ENCODE assay signal across 25 mouse cellular contexts in genomic region chr11:44319136-44319535, GRCm38 (mm10).
DNase-seq lines count a peak whose midpoint lies in the region; ATAC-seq lines count a peak whose summit lies in the region.
"Had no signal": no experiment of that assay in that cellular context is flagged by ENCODE, and none has a peak within 500 bp of the region (broad histone marks: within the 10 kb centered on the region; RNA-seq: fewer than 3 reads in every experiment).

No protein-coding gene starts in this region.

- WGBS in neural tube, embryonic 15.5 days, result 86% methylated on average over 3 of the region's 3 CpGs

- H3K4me3 ChIP-seq in neural tube, embryonic 15.5 days (replicated peaks), result no peak overlapping the region
- H3K4me3 ChIP-seq: embryonic facial prominence, embryonic 13.5 days; embryonic facial prominence, embryonic 15.5 days; erythroblast, embryonic 14.5 days; forebrain, embryonic 10.5 days; forebrain, embryonic 12.5 days had no signal

- DNase-seq in frontal cortex, adult 2 months (ENCODE audit: extremely low spot score in 1 of 2, low spot score in 1 of 2), result no peak
- peak; percentile 27 for DNase-seq in brain, adult 2 months (ENCODE audit: low read depth, low spot score)
- no peak for DNase-seq in gastrocnemius, postnatal 4 days (ENCODE audit: low spot score in 2 of 2)
- DNase-seq: adrenal gland, adult 8-10 months; adrenal gland, postnatal 14 days; adrenal gland, postnatal 36 days; cerebellum, adult 11 months; cerebellum, adult 18-20 months; cerebellum, adult 8-10 months; cerebellum, adult 9-11 months; cerebellum, postnatal 14 days; cerebellum, postnatal 36 days; embryo, embryonic 11 days had no signal

- no peaks in the 10 kb centered on the region for H3K4me1 ChIP-seq in neural tube, embryonic 15.5 days
- H3K4me1 ChIP-seq: embryonic facial prominence, embryonic 13.5 days; embryonic facial prominence, embryonic 15.5 days; forebrain, embryonic 12.5 days had no signal

- H3K9ac ChIP-seq in neural tube, embryonic 15.5 days (replicated peaks), result no peak overlapping the region
- H3K9ac ChIP-seq: embryonic facial prominence, embryonic 13.5 days; embryonic facial prominence, embryonic 15.5 days; forebrain, embryonic 12.5 days had no signal

- H3K36me3 ChIP-seq in neural tube, embryonic 15.5 days, result no peaks in the 10 kb centered on the region
- H3K36me3 ChIP-seq: embryonic facial prominence, embryonic 13.5 days; embryonic facial prominence, embryonic 15.5 days; forebrain, embryonic 10.5 days; forebrain, embryonic 12.5 days; G1E had no signal

- no peaks in the 10 kb centered on the region for H3K27me3 ChIP-seq in neural tube, embryonic 15.5 days (replicated peaks)
- H3K27me3 ChIP-seq: embryonic facial prominence, embryonic 13.5 days; embryonic facial prominence, embryonic 15.5 days; Patski had no signal

- H3K27ac ChIP-seq in neural tube, embryonic 15.5 days (replicated peaks), result no peak overlapping the region
- H3K27ac ChIP-seq: embryonic facial prominence, embryonic 13.5 days; embryonic facial prominence, embryonic 15.5 days; forebrain, embryonic 10.5 days; forebrain, embryonic 12.5 days had no signal

- no peak overlapping the region for H3K4me2 ChIP-seq in neural tube, embryonic 15.5 days
- H3K4me2 ChIP-seq: embryonic facial prominence, embryonic 13.5 days; embryonic facial prominence, embryonic 15.5 days; forebrain, embryonic 12.5 days had no signal

- ATAC-seq in frontal cortex, adult (ENCODE audit: low TSS enrichment), result 0 out of 2 replicates have a peak, but pooled peaks have one; percentile 26
- ATAC-seq in neural tube, embryonic 15.5 days (ENCODE audit: low FRiP score), result no peak
- ATAC-seq: activated CD4-positive, CD25-positive, alpha-beta regulatory T cell, adult 4 months; forebrain, embryonic 14.5 days; forebrain, embryonic 16.5 days; Patski had no signal

- no peaks in the 10 kb centered on the region for H3K9me3 ChIP-seq in neural tube, embryonic 15.5 days (replicated peaks)
- H3K9me3 ChIP-seq: embryonic facial prominence, embryonic 13.5 days; embryonic facial prominence, embryonic 15.5 days; forebrain, embryonic 10.5 days; forebrain, embryonic 12.5 days; G1E had no signal
